Mouse (Mus musculus): ENCODE measurements around the gene Alk. TPM values are rescaled to one million over a fixed set of nuclear protein-coding genes. Genes with fewer than 3 reads are reported as not detected.

Gene Alk
- polyA plus RNA-seq, 1 experiment = 2.2 TPM

DNA sequence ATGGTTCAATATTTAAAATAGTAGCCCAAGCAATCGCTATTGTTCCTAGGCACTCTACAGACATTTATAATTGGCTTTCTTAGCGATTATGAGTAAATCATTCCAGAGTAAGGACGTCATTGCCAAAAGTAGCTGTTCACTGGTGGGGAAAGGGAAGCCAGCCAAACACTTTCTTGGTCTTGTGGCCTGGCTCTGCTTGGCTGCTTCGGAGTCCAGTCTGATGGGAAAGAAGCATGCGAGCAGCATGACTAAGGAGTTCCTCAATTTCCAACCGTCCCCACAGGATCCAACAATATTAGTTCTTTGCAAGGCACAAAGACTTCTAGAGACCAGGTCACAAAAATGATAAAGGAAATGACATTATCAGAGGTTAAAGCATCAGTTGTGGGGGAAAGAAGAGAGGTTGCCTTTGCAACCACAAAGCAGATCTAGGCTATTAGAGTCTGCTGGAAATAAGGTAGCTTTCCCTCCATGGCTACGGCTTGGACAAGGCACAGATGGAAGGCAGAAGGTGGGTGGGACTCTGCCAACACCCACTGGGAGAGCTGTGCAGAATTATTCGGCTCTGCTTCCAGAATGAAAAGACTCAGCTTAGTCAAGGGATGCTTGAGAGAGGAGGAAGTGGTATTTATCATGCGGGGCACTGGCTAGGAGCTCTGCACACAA, 561.3 kb downstream of the Alk start:
- no peak overlapping the region for H3K27ac ChIP-seq (ENCODE audit: insufficient read depth, low read length)
- TF ChIP-seq CTCF (IDR thresholded peaks at IDR 0.05; ENCODE audit: extremely low read depth, insufficient read depth, low read length) = no peak
- TF ChIP-seq POLR2A (IDR thresholded peaks at IDR 0.05; ENCODE audit: extremely low read depth, insufficient read depth, low read length) = no peak
- H3K4me1 ChIP-seq (ENCODE audit: control insufficient read depth, insufficient read depth, low read length) = peaks cover 2% of the 10 kb centered on the region; the same call in 1 of the 2 replicates
- H3K4me3 ChIP-seq (ENCODE audit: insufficient read depth, low read length) = no peak overlapping the region

DNA sequence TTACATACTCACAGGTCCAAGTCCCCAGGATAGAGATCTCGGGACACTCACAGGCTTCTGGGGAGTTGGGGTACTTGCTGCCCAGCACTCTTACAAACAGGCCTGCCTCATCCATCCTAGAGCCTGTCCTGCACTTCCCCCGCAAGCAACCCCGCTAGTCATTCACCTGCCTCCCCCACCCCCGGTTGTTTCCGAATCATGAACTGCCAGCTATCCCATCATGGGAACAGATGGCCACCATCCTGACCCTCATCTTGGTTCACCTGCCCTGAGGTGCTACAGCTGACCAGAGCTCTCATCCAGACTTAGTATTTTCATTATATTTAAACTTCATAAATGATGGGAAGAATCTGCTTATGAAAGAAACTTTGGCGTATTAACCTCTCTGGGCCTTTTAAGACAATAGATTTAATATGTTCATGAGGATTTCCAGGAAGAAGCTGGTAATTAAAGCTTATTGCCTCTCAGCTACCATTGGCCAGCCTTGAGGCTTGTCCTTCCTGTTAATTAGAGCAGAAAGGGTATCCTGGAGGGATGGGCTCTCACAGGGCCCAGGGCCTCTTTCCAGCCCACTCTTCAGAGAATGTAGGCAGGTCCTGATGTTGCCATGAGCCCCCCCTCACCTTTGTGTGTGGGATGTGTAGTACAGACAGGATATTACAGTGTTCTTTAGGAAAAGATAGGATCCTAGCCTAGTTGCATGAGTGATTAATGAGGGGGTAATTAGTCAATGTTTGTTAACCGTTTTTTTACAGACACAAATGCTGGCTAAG, 565.1 kb downstream of the Alk start:
- H3K4me1 ChIP-seq (ENCODE audit: control insufficient read depth, insufficient read depth, low read length) = peaks cover 2% of the 10 kb centered on the region; the same call in 1 of the 2 replicates
- no peak overlapping the region for H3K4me3 ChIP-seq (ENCODE audit: insufficient read depth, low read length)
- H3K27ac ChIP-seq (ENCODE audit: insufficient read depth, low read length) = no peak overlapping the region
- no peak for TF ChIP-seq POLR2A (IDR thresholded peaks at IDR 0.05; ENCODE audit: extremely low read depth, insufficient read depth, low read length)
- TF ChIP-seq CTCF (IDR thresholded peaks at IDR 0.05; ENCODE audit: extremely low read depth, insufficient read depth, low read length) = no peak

DNA sequence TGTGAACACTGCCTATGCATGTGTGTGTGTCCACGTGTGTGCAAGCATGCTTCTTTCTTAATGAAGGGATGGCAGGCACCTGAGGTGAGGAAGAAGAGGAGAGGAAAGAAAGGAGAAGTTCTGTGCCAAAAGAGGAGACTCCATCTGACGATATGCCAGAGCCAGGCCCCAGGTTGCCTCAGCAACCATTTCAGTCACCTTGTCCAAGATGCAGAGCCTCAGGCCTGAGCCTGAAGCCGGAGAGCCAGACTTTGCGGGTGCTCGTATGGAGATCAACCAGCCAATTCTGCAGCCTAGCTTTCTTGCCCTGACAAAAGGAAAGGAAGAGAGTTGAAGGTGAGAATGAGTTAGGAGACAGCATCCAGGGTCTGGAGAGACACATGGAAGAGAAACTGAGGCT, 566.1 kb downstream of the Alk start:
- Histone ChIP-seq H3K4me3 (ENCODE audit: insufficient read depth, low read length) (no peak overlapping the region), H3K4me1 (ENCODE audit: control insufficient read depth, insufficient read depth, low read length) (no peaks in the 10 kb centered on the region), H3K27ac (ENCODE audit: insufficient read depth, low read length) (no peak overlapping the region)
- no peak for TF ChIP-seq POLR2A (IDR thresholded peaks at IDR 0.05; ENCODE audit: extremely low read depth, insufficient read depth, low read length)
- TF ChIP-seq CTCF (IDR thresholded peaks at IDR 0.05; ENCODE audit: extremely low read depth, insufficient read depth, low read length) = no peak

DNA sequence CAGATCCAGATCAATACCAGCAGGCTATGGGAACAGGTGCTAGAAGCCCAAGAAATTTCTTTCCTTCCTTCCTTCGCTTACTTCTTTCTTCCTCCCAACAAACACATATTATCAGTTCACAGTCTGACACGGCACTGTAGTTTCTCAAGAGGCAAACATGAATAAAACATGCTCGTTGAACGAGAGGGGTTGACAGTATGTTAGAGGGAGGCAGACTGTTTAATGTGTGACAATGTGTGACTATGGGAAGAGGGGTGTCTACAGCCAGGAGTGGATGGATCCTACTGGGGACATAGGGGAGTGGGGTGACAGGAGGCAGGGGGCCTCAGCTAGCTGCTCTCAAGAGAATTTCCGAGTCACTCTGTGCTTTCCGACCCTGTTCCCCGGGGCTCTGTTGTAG, 573.8 kb downstream of the Alk start:
- TF ChIP-seq CTCF (IDR thresholded peaks at IDR 0.05; ENCODE audit: extremely low read depth, insufficient read depth, low read length) = no peak
- no peak for TF ChIP-seq POLR2A (IDR thresholded peaks at IDR 0.05; ENCODE audit: extremely low read depth, insufficient read depth, low read length)
- Histone ChIP-seq H3K4me3 (ENCODE audit: insufficient read depth, low read length) (no peak overlapping the region), H3K4me1 (ENCODE audit: control insufficient read depth, insufficient read depth, low read length) (no peaks in the 10 kb centered on the region), H3K27ac (ENCODE audit: insufficient read depth, low read length) (no peak overlapping the region)

DNA sequence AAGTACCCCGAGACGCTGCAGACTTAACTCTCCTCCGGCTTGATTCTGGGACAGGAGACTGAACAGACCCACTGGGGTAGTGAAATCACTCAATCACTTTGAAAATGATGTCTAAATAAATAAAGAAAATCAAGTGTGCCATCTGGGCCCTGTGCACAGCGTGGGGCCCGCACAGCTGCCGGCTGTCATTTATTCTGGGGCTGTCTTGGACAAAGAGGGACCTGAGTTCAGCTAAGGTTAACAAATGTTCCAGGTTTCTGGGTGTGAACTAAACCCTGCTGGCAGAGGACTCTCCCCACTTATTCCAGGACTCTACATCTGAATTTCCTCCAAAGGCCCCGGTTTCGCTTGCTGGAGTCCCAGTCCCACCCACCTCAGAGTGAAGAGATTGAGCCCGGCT, 581.1 kb downstream of the Alk start:
- H3K4me1 ChIP-seq (ENCODE audit: control insufficient read depth, insufficient read depth, low read length) = no peaks in the 10 kb centered on the region
- no peak overlapping the region for H3K4me3 ChIP-seq (ENCODE audit: insufficient read depth, low read length)
- no peak overlapping the region for H3K27ac ChIP-seq (ENCODE audit: insufficient read depth, low read length)
- TF ChIP-seq CTCF (IDR thresholded peaks at IDR 0.05; ENCODE audit: extremely low read depth, insufficient read depth, low read length) (no peak), POLR2A (IDR thresholded peaks at IDR 0.05; ENCODE audit: extremely low read depth, insufficient read depth, low read length) (no peak)

DNA sequence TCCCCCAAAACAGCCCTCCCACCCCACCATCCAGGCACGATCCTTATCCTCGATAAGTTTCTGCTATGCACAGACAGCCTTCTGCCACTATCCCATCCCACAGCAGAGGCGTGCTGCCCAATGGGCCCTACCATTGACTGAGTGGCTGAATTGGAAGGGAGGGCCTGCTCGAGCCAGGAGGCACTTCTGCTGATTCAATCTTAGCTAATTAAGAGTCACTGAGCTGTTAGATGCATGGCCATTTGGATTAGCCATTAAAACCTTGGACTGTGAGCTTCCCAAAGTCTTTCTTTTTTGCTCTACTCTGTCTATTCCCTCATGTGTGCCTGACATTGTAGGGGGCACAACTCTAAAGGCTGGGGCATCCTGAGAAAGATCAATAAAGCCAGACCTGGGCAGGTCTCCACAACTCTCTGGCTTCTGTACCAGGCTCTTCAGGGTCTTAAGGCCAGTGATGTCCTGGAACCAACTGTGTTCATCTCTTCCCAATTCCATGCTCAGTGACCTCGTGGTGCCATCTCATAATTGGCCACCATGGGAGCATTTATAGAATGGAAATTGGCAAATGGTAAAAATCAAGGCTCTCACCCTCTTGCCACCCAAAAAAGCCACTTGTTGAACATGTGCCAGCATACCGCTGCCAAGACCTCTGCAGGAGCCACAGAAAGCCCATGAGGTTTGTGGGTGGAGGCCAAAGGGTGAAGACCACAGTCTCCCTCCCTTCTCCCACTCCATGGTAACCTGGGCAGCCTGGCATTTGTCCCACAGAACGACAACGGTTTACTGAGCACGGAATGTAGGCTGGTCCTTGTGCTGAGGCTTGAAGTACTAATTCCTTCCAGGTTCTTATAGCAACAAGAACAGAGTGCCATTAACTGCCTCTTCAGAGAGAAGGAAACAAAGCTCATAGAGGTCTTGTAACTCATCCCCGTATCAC, 582.4 kb downstream of the Alk start:
- H3K4me1 ChIP-seq (ENCODE audit: control insufficient read depth, insufficient read depth, low read length) = no peaks in the 10 kb centered on the region
- no peak overlapping the region for H3K27ac ChIP-seq (ENCODE audit: insufficient read depth, low read length)
- H3K4me3 ChIP-seq (ENCODE audit: insufficient read depth, low read length) = no peak overlapping the region
- no peak for TF ChIP-seq CTCF (IDR thresholded peaks at IDR 0.05; ENCODE audit: extremely low read depth, insufficient read depth, low read length)
- TF ChIP-seq POLR2A (IDR thresholded peaks at IDR 0.05; ENCODE audit: extremely low read depth, insufficient read depth, low read length) = no peak

DNA sequence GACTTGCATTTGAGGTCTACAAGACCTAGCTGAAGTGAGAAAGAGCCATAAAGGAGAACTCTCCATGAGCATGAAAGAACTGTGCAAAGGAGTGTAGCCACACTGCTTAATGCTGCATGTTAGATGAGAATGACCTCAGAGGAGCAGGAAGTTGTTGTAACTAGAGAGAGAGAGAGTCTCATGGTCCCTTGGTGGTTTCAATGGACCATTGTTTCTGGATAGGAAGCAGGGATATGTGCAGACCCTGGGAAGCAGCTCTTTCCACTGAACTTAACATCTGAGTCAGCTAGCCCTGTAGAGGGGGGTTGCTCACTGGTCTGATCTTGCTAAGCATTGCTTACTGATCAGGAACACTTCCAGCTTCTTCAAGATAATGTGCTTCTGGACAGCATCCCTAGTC, 587.1 kb downstream of the Alk start:
- no peak for TF ChIP-seq POLR2A (IDR thresholded peaks at IDR 0.05; ENCODE audit: extremely low read depth, insufficient read depth, low read length)
- TF ChIP-seq CTCF (IDR thresholded peaks at IDR 0.05; ENCODE audit: extremely low read depth, insufficient read depth, low read length) = no peak
- no peak overlapping the region for H3K27ac ChIP-seq (ENCODE audit: insufficient read depth, low read length)
- no peak overlapping the region for H3K4me3 ChIP-seq (ENCODE audit: insufficient read depth, low read length)
- no peaks in the 10 kb centered on the region for H3K4me1 ChIP-seq (ENCODE audit: control insufficient read depth, insufficient read depth, low read length)

DNA sequence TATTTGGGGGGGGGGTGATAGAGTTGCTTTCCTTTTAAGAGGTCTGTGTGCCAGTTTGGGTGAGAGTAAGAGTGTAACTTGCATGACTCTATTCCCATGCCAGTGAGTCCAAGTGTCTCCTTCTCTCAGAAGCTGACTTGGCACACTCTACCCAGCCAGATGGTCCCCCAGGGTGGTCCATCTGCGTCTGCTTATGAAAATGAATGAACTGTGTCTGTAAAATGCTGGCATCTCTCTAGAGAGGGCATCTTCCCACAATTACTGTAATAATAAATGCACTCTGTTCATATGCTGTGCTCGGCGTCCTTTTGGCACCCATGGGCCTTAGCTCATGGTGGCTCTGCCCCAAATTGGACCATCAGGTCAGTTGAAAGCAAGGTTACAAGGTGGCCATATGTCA, 589.2 kb downstream of the Alk start:
- no peak for TF ChIP-seq POLR2A (IDR thresholded peaks at IDR 0.05; ENCODE audit: extremely low read depth, insufficient read depth, low read length)
- TF ChIP-seq CTCF (IDR thresholded peaks at IDR 0.05; ENCODE audit: extremely low read depth, insufficient read depth, low read length) = no peak
- Histone ChIP-seq H3K27ac (ENCODE audit: insufficient read depth, low read length) (no peak overlapping the region), H3K4me3 (ENCODE audit: insufficient read depth, low read length) (no peak overlapping the region), H3K4me1 (ENCODE audit: control insufficient read depth, insufficient read depth, low read length) (no peaks in the 10 kb centered on the region)

DNA sequence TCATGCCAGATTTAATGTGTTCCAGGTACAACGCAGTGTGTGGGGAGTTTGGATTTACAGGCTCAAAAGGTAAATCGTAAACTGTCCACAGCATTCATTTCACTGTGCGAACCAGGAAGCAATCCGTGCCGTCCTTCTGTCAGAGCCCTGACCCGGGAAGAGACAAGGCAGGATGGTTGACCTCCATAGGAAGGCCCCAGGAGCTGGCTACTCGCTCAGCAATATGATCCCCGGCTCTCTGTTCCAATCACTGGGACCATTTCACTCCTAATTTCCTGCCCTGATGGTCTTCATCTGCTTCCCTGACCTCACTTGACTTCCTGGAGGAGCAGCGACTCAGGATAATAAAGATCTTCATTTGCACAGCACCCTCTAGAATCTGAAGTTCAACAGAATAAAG, 591.7 kb downstream of the Alk start:
- Histone ChIP-seq H3K4me1 (ENCODE audit: control insufficient read depth, insufficient read depth, low read length) (no peaks in the 10 kb centered on the region), H3K27ac (ENCODE audit: insufficient read depth, low read length) (no peak overlapping the region), H3K4me3 (ENCODE audit: insufficient read depth, low read length) (no peak overlapping the region)
- TF ChIP-seq POLR2A (IDR thresholded peaks at IDR 0.05; ENCODE audit: extremely low read depth, insufficient read depth, low read length) (no peak), CTCF (IDR thresholded peaks at IDR 0.05; ENCODE audit: extremely low read depth, insufficient read depth, low read length) (no peak)
